Mouse (Mus musculus) liver, embryonic 14.5 days (tissue): ENCODE results near the gene Tmem151b. TPM values are rescaled to one million over a fixed set of nuclear protein-coding genes. Genes with fewer than 3 reads are reported as not detected.

ENCODE experiments used
- ATAC-seq: fragments of 200-750 bp; cut with Nextera tagmentation; 2 replicates; pipeline ENCODE4 v1.8.0; 2017; ENCODE audit warnings: moderate number of reproducible peaks, mild to moderate bottlenecking, moderate library complexity; ENCODE audit not compliant: insufficient read depth
- DNase-seq, 3 experiments: peaks; one replicate each; pipeline ENCODE4 v3.0.0-alpha.2; 2012 to 2013; ENCODE audit warnings: low read depth in 3 of 3, low spot score in 3 of 3
- H3K27ac ChIP-seq: fragments of 300-500 bp; sonication (generic); 2 replicates; pipeline ENCODE4 v1.5.1; 2014; ENCODE audit warnings: moderate library complexity, mild to moderate bottlenecking, control low read depth, inconsistent platforms
- H3K27me3 ChIP-seq: fragments of 300-500 bp; sonication (generic); 2 replicates; pipeline ENCODE4 v1.6.1; 2014; ENCODE audit warnings: mild to moderate bottlenecking, low read length, moderate library complexity; ENCODE audit not compliant: control insufficient read depth, insufficient read depth
- H3K36me3 ChIP-seq: fragments of 300-500 bp; sonication (generic); replicated peaks from 2 replicates; pipeline ENCODE4 v1.6.1; 2014; ENCODE audit warnings: low read depth; ENCODE audit not compliant: control insufficient read depth, insufficient read depth
- H3K4me1 ChIP-seq, 2 experiments: fragments of 200-500 bp in 1 of 2; fragments of 300-500 bp in 1 of 2; sonication (generic) in 1 of 2; replicated peaks; 2 replicates each; pipeline ENCODE4 v1.6.1; 2012 to 2014; ENCODE audit warnings: antibody characterized with exemption in 1 of 2, inconsistent platforms in 1 of 2, low read length in 1 of 2; ENCODE audit not compliant: control insufficient read depth in 2 of 2, insufficient read depth in 2 of 2
- H3K4me2 ChIP-seq: fragments of 300-500 bp; sonication (generic); 2 replicates; pipeline ENCODE4 v1.6.1; 2014; ENCODE audit warnings: low read depth, mild to moderate bottlenecking, control low read depth, moderate library complexity
- H3K4me3 ChIP-seq, 2 experiments: fragments of 200-500 bp in 1 of 2; fragments of 300-500 bp in 1 of 2; sonication (generic) in 1 of 2; 2 replicates each; pipeline ENCODE4 v1.5.1; 2012 to 2014; ENCODE audit warnings: low read depth in 2 of 2, low read length in 2 of 2, mild to moderate bottlenecking in 2 of 2, control low read depth in 1 of 2, inconsistent platforms in 1 of 2, moderate library complexity in 1 of 2; ENCODE audit not compliant: insufficient read depth in 1 of 2
- H3K9ac ChIP-seq: fragments of 300-500 bp; sonication (generic); replicated peaks from 2 replicates; pipeline ENCODE4 v1.6.1; 2014; ENCODE audit warnings: mild to moderate bottlenecking, control low read depth, moderate library complexity
- H3K9me3 ChIP-seq: fragments of 300-500 bp; sonication (generic); 2 replicates; pipeline ENCODE4 v1.6.1; 2016; ENCODE audit warnings: low read length, mixed read lengths; ENCODE audit not compliant: control insufficient read depth
- CTCF ChIP-seq: IDR thresholded peaks from 2 replicates; pipeline ENCODE4 v1.5.1; 2016; ENCODE audit warnings: antibody characterized with exemption, low read depth, control low read depth
- EP300 ChIP-seq: IDR thresholded peaks from 2 replicates; pipeline ENCODE4 v1.6.1; 2016; ENCODE audit warnings: antibody characterized with exemption, low read depth
- WGBS: fragments of 180-500 bp; shearing (Covaris S2); extraction: QIAGEN DNeasy Blood & Tissue Kit; methylation state at CpG from one replicate; pipeline ENCODE4 v1.1.7; 2014; ENCODE audit not compliant: insufficient replicate concordance; 5-methylcytosine and 5-hydroxymethylcytosine counted together
- polyA plus RNA-seq, 2 experiments: library from polyadenylated mRNA; depleted of rRNA in 1 of 2; stranded (reverse) in 1 of 2; unstranded in 1 of 2; fragments of >200 nt; fragmentation: Nextera tagmentation in 1 of 2; extraction: Ambion mirVana in 1 of 2; gene quantifications; 2 replicates each; pipeline versions ENCODE4 v1.2.1 to v1.2.3; 2012 to 2014

Gene Tmem151b
- polyA plus RNA-seq, 2 experiments: 0.08 TPM; not detected in 1

DNA sequence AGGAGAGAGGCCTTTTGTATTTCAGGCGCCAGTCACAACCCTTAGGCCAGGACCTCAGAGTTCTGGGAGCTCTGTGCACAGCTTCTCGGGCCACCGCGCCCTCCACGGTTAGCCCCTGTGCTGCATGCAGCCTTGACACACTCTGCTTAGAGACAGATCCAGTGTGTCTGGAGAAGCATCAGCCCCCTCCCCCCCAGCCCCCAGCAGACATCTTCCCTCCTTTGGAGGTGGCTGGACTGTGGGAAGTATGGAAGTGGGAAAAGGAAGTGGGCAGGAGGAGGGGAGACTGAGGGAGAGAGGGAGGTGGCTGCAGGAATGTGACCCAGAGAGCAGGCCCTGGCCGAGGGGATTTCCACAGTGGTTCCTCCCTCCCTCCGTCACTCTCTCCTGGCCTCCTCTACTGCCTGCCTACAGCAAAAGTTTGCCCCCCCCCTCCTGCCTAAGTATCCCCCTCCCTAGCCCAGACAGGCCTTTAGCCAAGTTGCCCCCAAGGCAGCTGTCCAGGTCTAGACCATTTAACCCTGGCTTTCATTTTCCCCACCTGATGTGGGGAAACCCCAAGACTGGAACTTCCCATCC, 7.9 kb upstream of the Tmem151b start:
- H3K4me1 ChIP-seq: peaks cover 0 to 11% of the 10 kb centered on the region in 2 experiments; a peak in 3 of 4 replicates
- WGBS: 52% methylated on average over 7 of the region's 7 CpGs
- H3K9ac ChIP-seq: no peak overlapping the region
- no peak overlapping the region for H3K27ac ChIP-seq
- DNase-seq (no peak), ATAC-seq (no peak)
- no peaks in the 10 kb centered on the region for H3K36me3 ChIP-seq
- no peaks in the 10 kb centered on the region for H3K9me3 ChIP-seq
- H3K4me2 ChIP-seq: peak overlapping the region; percentile 87; the same call in 1 of the 2 replicates
- TF ChIP-seq EP300 (no peak), CTCF (no peak)
- H3K4me3 ChIP-seq: no peak overlapping the region
- H3K27me3 ChIP-seq: peaks cover 15% of the 10 kb centered on the region

GRCm38 (mm10) chr17:45556514-45557245, 7.2 kb upstream of the Tmem151b start:
- DNase-seq: no peak
- Histone ChIP-seq H3K27ac (no peak overlapping the region), H3K4me1 (peaks cover 0 to 13% of the 10 kb centered on the region in 2 experiments; a peak in 3 of 4 replicates), H3K4me3 (peak overlapping the region; percentile 62 to 68; a peak in 3 of 4 replicates), H3K9ac (no peak overlapping the region), H3K36me3 (no peaks in the 10 kb centered on the region), H3K9me3 (no peaks in the 10 kb centered on the region), H3K27me3 (peaks cover 17% of the 10 kb centered on the region), H3K4me2 (peak overlapping the region; percentile 87)
- WGBS: 34% methylated on average over 3 of the region's 3 CpGs
- no peak for TF ChIP-seq CTCF
- TF ChIP-seq EP300: no peak
- no peak for ATAC-seq

GRCm38 (mm10) chr17:45556107-45556489, 6.6 kb upstream of the Tmem151b start:
- 1% methylated on average over 14 of the region's 14 CpGs for WGBS
- H3K4me3 ChIP-seq: peak overlapping the region; percentile 62 to 68
- DNase-seq: no peak
- peak overlapping the region; percentile 54 for H3K9ac ChIP-seq
- H3K36me3 ChIP-seq: no peaks in the 10 kb centered on the region
- H3K4me2 ChIP-seq: peak overlapping the region; percentile 87
- peaks cover 21% of the 10 kb centered on the region for H3K27me3 ChIP-seq
- no peak for TF ChIP-seq EP300
- TF ChIP-seq CTCF: no peak
- no peak for ATAC-seq
- no peak overlapping the region for H3K27ac ChIP-seq
- peaks cover 0 to 13% of the 10 kb centered on the region in 2 experiments; a peak in 3 of 4 replicates for H3K4me1 ChIP-seq
- no peaks in the 10 kb centered on the region for H3K9me3 ChIP-seq

DNA sequence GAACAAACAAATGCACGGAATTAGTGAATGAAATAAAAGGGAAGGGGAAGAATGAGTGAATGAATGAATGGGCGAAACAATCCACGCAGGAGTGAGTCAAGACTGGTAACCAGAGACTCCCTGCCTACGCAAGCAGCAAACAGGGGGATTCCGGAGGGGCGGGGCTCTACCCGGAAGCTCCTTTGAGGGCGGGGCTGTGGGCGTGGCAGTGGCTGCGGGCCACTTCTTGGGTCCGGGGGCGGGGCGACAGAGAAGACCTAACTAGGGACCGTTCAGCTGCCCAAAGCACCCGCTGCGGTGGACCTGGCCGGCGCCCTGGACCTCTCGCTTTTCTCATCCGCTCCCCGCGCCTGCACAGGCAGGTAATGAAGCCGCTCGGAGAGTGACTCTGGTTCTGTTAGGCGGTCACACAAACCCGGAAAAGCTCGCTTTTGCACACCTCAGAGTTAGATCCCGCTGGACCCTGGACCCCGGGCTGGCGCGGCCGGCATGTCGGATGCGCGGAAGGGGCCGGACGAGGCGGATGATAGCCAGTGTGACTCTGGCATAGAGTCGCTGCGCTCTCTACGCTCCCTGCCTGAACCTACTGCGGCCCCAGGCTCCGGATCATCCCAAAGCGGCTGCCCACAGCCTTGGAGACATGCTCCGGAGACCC, 6.1 kb upstream of the Tmem151b start, which contains the start of gene Nfkbie:
Gene Nfkbie (plus strand): TSS at position 252 of the 655 bp plus-strand sequence.
- no peaks in the 10 kb centered on the region for H3K9me3 ChIP-seq
- peak within 1 kb of the TSS; percentile 87 for H3K4me2 ChIP-seq
- H3K4me3 ChIP-seq: peak within 1 kb of the TSS; percentile 62 to 68
- under 1% methylated on average over 38 of the region's 45 CpGs for WGBS
- no peak within 1 kb of the TSS for H3K27ac ChIP-seq
- peaks cover 0 to 13% of the 10 kb centered on the region in 2 experiments; a peak in 3 of 4 replicates for H3K4me1 ChIP-seq
- H3K27me3 ChIP-seq: peaks cover 26% of the 10 kb centered on the region
- no peak for TF ChIP-seq EP300
- TF ChIP-seq CTCF: no peak
- H3K36me3 ChIP-seq: no peaks in the 10 kb centered on the region
- peak within 1 kb of the TSS; percentile 54 for H3K9ac ChIP-seq
- ATAC-seq (peak; percentile 65), DNase-seq (peak; percentile 75 to 84 (median 77))

- no peak for TF ChIP-seq EP300
- no peak for TF ChIP-seq CTCF
- H3K4me1 ChIP-seq: peaks cover 0 to 13% of the 10 kb centered on the region in 2 experiments; a peak in 3 of 4 replicates
- no peaks in the 10 kb centered on the region for H3K9me3 ChIP-seq
- H3K27ac ChIP-seq: no peak overlapping the region
- WGBS: 20% methylated on average over 1 of the region's 1 CpGs
- H3K36me3 ChIP-seq: no peaks in the 10 kb centered on the region
- no peak overlapping the region for H3K4me2 ChIP-seq
- no peak for ATAC-seq
- no peak overlapping the region for H3K4me3 ChIP-seq
- no peak overlapping the region for H3K9ac ChIP-seq
- H3K27me3 ChIP-seq: peaks cover 37% of the 10 kb centered on the region
- no peak for DNase-seq
Observed at GRCm38 (mm10) chr17:45554420-45554819, 4.9 kb upstream of the Tmem151b start.
